Mouse (Mus musculus) spleen, adult 12 weeks (tissue): Measurements from ENCODE around the gene Gskip.

Source experiments
- DNase-seq: peaks from one replicate; pipeline ENCODE4 v3.0.0; 2022; ENCODE audit warnings: low spot score

Gskip gene

GRCm38 (mm10) chr12:105722657-105723056, 38.0 kb downstream of the Gskip start:
- DNase-seq, result no peak

DNA sequence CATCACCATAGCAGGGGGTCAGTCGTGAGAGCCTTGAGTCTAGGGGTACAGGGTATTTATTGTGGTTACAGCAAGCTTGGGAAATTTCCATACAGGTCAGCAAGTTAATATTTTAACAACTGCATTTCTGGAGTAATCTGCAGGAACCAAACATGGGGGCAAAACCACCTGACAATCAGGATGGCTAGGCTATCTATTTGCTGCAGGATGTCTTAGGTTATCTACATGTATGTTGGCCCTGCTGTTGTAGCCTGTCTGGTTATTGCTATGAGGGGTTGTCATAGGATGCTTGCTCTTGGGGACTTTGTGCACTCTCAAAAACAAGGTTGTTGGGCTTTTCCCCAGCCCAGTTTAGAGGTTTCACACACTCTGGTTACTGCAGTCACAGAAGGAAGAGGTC, 40.0 kb downstream of the Gskip start:
- DNase-seq, result no peak

DNA sequence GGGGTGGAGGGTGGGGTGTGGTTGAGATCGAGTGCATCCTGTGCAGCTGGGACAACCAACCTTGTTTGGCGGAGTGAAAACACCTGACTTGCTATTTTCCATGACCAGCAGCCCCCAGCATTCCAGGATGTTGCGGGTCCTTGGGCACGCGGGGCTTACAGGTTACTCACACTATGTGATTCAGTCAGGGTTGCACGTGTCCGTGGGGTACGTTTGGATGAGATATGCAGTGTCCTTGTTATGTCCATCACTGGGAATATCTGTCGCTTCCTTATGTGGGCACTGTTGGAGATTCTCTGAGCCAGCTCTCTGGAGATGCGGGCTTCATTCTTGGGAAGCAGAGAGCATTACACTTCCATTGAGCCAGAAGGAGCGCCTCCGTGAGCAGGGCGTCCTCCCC, 41.1 kb downstream of the Gskip start:
- no peak for DNase-seq

DNA sequence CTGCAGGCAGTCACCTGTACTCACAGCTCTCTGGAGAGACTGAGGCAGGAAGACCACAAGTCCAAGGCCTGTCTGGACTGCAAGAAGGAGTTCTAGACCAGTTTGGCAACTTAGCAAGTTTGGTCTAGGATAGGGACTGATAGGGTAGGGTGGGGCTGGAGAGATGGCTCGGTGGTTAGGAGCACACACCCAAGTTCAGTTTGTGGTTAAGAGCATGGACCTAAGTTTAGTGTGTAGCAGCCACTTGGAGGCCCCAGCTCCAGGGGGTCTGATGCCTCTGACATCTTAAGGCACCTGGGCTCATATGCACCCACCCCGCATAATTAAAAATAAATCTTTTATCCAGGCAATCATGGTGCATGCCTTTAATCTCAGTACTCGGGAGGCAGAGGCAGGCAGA, 42.6 kb downstream of the Gskip start:
- no peak for DNase-seq

GRCm38 (mm10) chr12:105727964-105728363, 43.3 kb downstream of the Gskip start:
- peak; percentile 19 for DNase-seq

- no peak for DNase-seq
Measured at GRCm38 (mm10) chr12:105730851-105731460, 46.3 kb downstream of the Gskip start.

GRCm38 (mm10) chr12:105733370-105734159, 48.9 kb downstream of the Gskip start:
- DNase-seq, result no peak

- DNase-seq, result no peak
Measured at GRCm38 (mm10) chr12:105735226-105735888, 50.7 kb downstream of the Gskip start.

DNA sequence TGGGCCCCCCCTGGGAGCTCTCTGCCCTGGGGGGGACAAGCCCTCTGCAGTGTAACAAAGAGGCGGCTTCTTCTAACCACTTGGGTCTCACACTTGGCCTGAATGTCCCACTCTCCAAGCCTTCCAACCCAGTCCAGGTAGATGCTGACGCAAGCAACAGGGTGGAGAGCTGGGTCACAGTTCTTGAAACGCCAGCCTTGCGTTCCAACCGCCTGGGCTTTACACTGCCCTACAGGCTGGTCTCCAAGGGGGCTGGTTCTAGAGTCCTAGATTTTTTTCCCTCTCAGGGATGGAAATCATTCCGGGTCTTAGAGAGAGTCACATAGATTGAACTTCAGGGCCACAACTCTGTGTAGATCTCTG, 51.2 kb downstream of the Gskip start:
- DNase-seq, result no peak

DNA sequence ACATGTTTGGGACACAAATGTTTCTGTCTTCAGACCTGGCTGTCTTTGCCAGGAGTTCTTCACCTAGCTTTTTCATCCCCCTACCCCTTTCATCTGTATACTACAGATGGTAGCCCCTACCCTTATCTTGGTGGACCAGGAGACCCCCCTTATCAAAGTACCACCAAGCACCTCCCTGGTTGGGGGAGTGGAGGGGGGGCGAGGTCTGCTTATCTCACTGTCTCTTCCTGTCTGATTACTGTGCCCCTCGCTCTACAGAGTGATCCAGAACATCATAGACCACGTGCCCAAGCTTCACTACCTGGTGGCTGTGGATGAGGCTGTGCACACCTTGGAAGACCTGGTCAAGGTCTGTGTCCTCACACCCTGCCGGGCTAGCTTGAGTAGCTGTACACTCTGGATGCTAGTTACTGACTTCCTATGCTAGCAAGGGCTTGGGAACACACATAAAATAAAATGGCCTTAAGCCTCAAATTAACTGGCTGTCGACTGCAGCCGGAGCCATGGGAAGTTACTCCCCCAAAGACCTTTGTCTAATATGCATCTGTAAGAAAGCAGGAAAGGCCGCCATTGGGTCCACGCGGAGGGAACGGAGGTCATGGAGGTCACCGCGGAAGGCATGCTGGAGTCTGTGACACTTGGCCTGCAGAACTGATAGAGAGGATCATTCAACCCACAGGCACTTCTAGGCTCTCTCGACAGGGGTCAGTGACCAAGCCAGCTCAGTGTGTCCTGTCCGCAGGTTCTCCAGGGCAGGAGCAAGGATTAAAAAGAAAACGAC, 53.9 kb downstream of the Gskip start:
- no peak for DNase-seq

DNA sequence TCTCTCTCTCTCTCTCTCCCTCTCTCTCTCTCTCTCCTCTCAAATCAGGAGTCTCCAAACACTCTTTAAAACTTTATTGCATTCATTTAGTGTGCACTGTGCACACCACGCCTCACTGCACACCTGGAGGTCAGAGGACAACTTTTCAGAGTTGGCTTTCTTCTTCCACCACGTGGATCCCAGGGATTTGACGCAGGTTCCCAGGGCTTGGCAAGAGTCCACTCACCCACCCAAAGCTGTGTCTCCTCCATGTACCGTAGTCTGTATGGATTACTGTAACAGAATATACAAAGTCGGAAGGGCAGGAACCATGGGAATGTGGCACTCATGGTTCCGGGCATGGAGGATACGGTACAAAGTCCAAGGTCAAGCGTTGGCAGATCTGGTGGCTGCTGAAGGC, 55.0 kb downstream of the Gskip start:
- no peak for DNase-seq

DNA sequence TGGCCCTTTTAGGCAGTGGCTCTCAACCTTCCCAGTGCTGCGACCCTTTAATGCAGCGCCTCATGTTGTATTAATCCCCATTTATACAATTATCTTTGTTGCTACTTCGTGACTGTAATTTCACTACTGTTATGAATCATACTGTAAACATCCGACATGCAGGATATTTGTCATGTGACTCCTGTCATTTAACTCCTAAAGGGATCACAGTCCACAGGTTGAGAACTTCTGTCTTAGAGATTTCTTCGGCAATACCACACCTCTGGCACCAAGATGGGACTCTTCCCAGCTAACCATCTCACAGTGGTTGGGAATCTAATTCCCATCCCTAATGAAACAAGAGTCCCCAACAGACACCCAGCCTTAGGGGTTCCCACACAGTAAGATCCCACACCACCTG, 63.5 kb downstream of the Gskip start:
- no peak for DNase-seq
